Mouse (Mus musculus): ENCODE measurements around the gene 1700001C19Rik. TPM values are rescaled to one million over a fixed set of nuclear protein-coding genes. Genes with fewer than 3 reads are reported as not detected.
"Not testable (repeated sequence)": the region's sequence is repeated elsewhere in the genome, so short reads cannot be mapped to it uniquely, and the experiment has no call there.

Gene 1700001C19Rik
- polyA plus RNA-seq, 1 experiment from 2014 or later: 0.45 TPM

DNA sequence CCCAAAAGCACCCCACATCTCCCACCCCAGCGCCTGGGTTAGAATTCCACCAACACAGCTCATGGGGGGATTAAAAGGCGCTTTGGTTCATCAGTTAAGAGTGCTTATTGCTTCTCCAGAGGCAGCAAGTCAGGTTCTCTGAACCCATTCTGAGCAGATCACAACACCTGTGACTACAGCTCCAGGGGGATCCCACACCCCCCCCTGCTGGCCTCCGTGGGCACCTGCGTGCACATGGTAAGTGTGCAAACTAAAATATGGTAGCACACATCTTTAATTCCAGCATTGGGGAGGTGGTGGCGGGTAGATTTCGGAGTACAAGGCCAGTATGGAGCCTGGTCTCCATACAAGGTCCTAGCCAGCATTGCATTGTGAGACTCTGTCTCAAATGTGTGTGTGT is 9.9 kb downstream of the 1700001C19Rik start:
- ATAC-seq: no peak
- no peak overlapping the region for H3K9ac ChIP-seq (ENCODE audit: low read depth, low read length)
- no peaks in the 10 kb centered on the region for H3K9me3 ChIP-seq (ENCODE audit: control insufficient read depth, low read length)
- H3K4me1 ChIP-seq (ENCODE audit: control insufficient read depth, insufficient read depth, low read length): peaks cover 9% of the 10 kb centered on the region
- H3K36me3 ChIP-seq (ENCODE audit: control insufficient read depth, insufficient read depth, low read length): no peaks in the 10 kb centered on the region
- no peak overlapping the region for H3K4me3 ChIP-seq (ENCODE audit: low read length)
- no peak overlapping the region for H3K4me2 ChIP-seq (ENCODE audit: low read depth, low read length)
- H3K27ac ChIP-seq (ENCODE audit: low read length): no peak overlapping the region
- no peaks in the 10 kb centered on the region for H3K27me3 ChIP-seq (replicated peaks; ENCODE audit: control insufficient read depth, insufficient read depth, low read length)
- 70% methylated on average over 6 of the region's 6 CpGs for WGBS

DNA sequence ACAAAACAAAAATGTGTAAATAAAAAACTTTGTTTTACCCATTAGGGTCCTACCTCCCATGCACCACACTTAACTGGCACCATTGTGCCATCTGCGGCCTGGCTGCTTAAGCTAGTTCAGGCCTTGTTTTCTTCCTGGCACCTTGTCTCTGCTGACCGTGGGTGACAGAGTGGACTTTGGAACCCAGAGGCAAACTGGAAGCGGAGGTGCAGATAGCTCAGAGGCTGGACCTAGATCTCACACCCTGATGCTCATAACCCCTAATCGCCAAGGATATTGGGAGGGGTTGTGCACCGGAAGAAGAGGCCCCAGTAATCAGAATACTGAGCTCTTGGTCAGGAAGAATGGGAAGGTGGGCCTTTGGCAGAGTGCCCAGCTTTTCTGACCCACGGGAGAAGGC is 13.0 kb downstream of the 1700001C19Rik start:
- Histone ChIP-seq H3K27me3 (replicated peaks; ENCODE audit: control insufficient read depth, insufficient read depth, low read length) (no peaks in the 10 kb centered on the region), H3K9me3 (ENCODE audit: control insufficient read depth, low read length) (no peaks in the 10 kb centered on the region), H3K4me1 (ENCODE audit: control insufficient read depth, insufficient read depth, low read length) (peaks cover 9% of the 10 kb centered on the region), H3K4me3 (ENCODE audit: low read length) (no peak overlapping the region), H3K27ac (ENCODE audit: low read length) (0 out of 2 replicates have a peak overlapping the region, but pooled peaks have one; percentile 28), H3K4me2 (ENCODE audit: low read depth, low read length) (no peak overlapping the region), H3K36me3 (ENCODE audit: control insufficient read depth, insufficient read depth, low read length) (no peaks in the 10 kb centered on the region), H3K9ac (ENCODE audit: low read depth, low read length) (no peak overlapping the region)
- WGBS: 54% methylated on average over 6 of the region's 6 CpGs
- peak; percentile 87 for ATAC-seq

GRCm38 (mm10) chr17:47422616-47423015 is 14.6 kb downstream of the 1700001C19Rik start:
- ATAC-seq: not testable (repeated sequence)
- WGBS: 96% methylated on average over 1 of the region's 1 CpGs

DNA sequence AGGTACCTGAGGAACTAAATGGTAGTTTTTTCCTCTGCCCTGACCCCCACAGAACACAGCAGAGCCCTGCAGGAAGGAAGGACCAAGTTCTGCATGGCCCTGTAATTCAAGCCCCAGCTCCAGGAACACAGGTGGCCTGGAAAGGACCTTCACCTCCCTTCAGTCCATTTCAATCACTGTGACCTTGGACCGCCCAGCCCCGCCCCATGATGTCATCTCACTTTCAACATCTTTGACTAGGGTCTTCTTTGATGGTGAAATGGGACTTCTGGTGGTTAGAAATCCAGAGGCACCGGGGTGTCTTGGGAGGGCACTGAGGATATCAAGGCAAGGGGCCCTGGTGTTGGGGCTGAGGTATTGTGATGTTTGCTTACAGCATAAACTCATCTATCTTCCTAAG is 15.6 kb downstream of the 1700001C19Rik start:
- no peak overlapping the region for H3K4me3 ChIP-seq (ENCODE audit: low read length)
- no peaks in the 10 kb centered on the region for H3K27me3 ChIP-seq (replicated peaks; ENCODE audit: control insufficient read depth, insufficient read depth, low read length)
- ATAC-seq: no peak
- H3K4me2 ChIP-seq (ENCODE audit: low read depth, low read length): no peak overlapping the region
- WGBS: 81% methylated on average over 3 of the region's 3 CpGs
- no peaks in the 10 kb centered on the region for H3K36me3 ChIP-seq (ENCODE audit: control insufficient read depth, insufficient read depth, low read length)
- no peak overlapping the region for H3K9ac ChIP-seq (ENCODE audit: low read depth, low read length)
- H3K27ac ChIP-seq (ENCODE audit: low read length): no peak overlapping the region
- peaks cover 5% of the 10 kb centered on the region; the same call in 1 of the 2 replicates for H3K4me1 ChIP-seq (ENCODE audit: control insufficient read depth, insufficient read depth, low read length)
- H3K9me3 ChIP-seq (ENCODE audit: control insufficient read depth, low read length): no peaks in the 10 kb centered on the region

More at GRCm38 (mm10) chr17:47422616-47423015, 14.6 kb downstream of the 1700001C19Rik start:
- H3K36me3 ChIP-seq (ENCODE audit: control insufficient read depth, insufficient read depth, low read length); H3K27ac ChIP-seq (ENCODE audit: low read length); H3K9me3 ChIP-seq (ENCODE audit: control insufficient read depth, low read length); H3K4me2 ChIP-seq (ENCODE audit: low read depth, low read length); H3K4me3 ChIP-seq (ENCODE audit: low read length); H3K27me3 ChIP-seq (replicated peaks; ENCODE audit: control insufficient read depth, insufficient read depth, low read length); H3K9ac ChIP-seq (ENCODE audit: low read depth, low read length); H3K4me1 ChIP-seq (ENCODE audit: control insufficient read depth, insufficient read depth, low read length): not testable (repeated sequence)

GRCm38 (mm10) chr17:47420195-47420594 is 17.0 kb downstream of the 1700001C19Rik start:
- H3K4me1 ChIP-seq (ENCODE audit: control insufficient read depth, insufficient read depth, low read length): peaks cover 5% of the 10 kb centered on the region; the same call in 1 of the 2 replicates
- H3K36me3 ChIP-seq (ENCODE audit: control insufficient read depth, insufficient read depth, low read length): no peaks in the 10 kb centered on the region
- no peak overlapping the region for H3K4me3 ChIP-seq (ENCODE audit: low read length)
- WGBS: 81% methylated on average over 2 of the region's 2 CpGs
- no peak overlapping the region for H3K4me2 ChIP-seq (ENCODE audit: low read depth, low read length)
- no peaks in the 10 kb centered on the region for H3K9me3 ChIP-seq (ENCODE audit: control insufficient read depth, low read length)
- no peak overlapping the region for H3K9ac ChIP-seq (ENCODE audit: low read depth, low read length)
- ATAC-seq: no peak
- H3K27me3 ChIP-seq (replicated peaks; ENCODE audit: control insufficient read depth, insufficient read depth, low read length): no peaks in the 10 kb centered on the region
- H3K27ac ChIP-seq (ENCODE audit: low read length): no peak overlapping the region

DNA sequence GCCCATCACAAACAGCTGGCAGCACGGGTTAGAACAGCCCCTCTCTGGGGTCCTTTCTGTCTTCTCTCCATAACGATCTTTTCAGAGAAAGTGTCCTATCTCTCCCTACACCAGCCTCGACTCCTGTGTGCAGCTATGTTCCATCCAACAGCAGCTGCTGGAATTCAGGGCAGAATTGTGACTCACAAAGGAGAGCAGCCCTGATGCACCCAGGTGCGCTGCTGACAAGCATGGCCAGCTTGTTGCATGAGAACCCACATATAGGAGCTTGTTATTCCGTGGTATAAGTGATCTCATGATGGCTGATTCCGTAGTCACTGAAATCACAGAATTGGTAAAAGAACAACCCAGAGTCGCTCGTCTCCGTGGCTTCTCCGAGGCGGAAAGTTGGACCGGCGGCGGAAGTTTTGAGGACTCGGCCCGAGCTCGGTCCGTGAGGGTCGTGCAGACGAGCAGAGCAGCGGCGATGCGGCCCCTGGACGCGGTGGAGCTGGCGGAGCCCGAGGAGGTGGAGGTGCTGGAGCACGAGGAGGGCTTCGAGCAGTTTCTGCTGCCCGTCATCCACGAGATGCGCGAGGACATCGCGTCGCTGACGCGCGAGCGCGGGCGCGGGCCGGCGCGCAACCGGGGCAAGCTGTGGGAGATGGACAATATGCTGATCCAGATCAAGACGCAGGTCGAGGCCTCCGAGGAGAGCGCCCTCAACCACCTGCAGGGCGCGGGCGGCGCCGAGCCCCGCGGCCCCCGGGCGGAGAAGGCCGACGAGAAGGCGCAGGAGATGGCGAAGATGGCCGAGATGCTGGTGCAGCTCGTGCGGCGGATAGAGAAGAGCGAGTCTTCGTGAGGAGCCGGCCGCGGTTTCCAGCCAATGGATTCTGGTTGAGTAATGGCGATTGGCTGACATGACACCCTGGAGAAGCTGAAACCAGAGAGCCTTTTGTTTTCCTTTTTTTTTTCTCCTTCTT is 27.0 kb downstream of the 1700001C19Rik start:
- not testable (repeated sequence) for H3K4me1 ChIP-seq (ENCODE audit: control insufficient read depth, insufficient read depth, low read length); H3K27ac ChIP-seq (ENCODE audit: low read length); H3K36me3 ChIP-seq (ENCODE audit: control insufficient read depth, insufficient read depth, low read length); H3K9me3 ChIP-seq (ENCODE audit: control insufficient read depth, low read length)
- Histone ChIP-seq H3K27me3 (replicated peaks; ENCODE audit: control insufficient read depth, insufficient read depth, low read length) (peaks cover 15% of the 10 kb centered on the region), H3K4me3 (ENCODE audit: low read length) (peak overlapping the region; percentile 40), H3K4me2 (ENCODE audit: low read depth, low read length) (peak overlapping the region; percentile 66), H3K9ac (ENCODE audit: low read depth, low read length) (peak overlapping the region; percentile 11; the same call in 1 of the 2 replicates)
- peak; percentile 29; the same call in 1 of the 2 replicates for ATAC-seq
- WGBS: 4% methylated on average over 74 of the region's 74 CpGs

- Histone ChIP-seq H3K4me2 (ENCODE audit: low read depth, low read length) (no peak overlapping the region), H3K4me3 (ENCODE audit: low read length) (no peak overlapping the region), H3K9ac (ENCODE audit: low read depth, low read length) (no peak overlapping the region), H3K27ac (ENCODE audit: low read length) (no peak overlapping the region), H3K4me1 (ENCODE audit: control insufficient read depth, insufficient read depth, low read length) (no peaks in the 10 kb centered on the region), H3K27me3 (replicated peaks; ENCODE audit: control insufficient read depth, insufficient read depth, low read length) (peaks cover 15% of the 10 kb centered on the region), H3K9me3 (ENCODE audit: control insufficient read depth, low read length) (no peaks in the 10 kb centered on the region), H3K36me3 (ENCODE audit: control insufficient read depth, insufficient read depth, low read length) (no peaks in the 10 kb centered on the region)
- ATAC-seq: peak; percentile 71; the same call in 1 of the 2 replicates
- 21% methylated on average over 8 of the region's 8 CpGs for WGBS
These were observed 28.6 kb downstream of the 1700001C19Rik start for GRCm38 (mm10) chr17:47408558-47408898.

DNA sequence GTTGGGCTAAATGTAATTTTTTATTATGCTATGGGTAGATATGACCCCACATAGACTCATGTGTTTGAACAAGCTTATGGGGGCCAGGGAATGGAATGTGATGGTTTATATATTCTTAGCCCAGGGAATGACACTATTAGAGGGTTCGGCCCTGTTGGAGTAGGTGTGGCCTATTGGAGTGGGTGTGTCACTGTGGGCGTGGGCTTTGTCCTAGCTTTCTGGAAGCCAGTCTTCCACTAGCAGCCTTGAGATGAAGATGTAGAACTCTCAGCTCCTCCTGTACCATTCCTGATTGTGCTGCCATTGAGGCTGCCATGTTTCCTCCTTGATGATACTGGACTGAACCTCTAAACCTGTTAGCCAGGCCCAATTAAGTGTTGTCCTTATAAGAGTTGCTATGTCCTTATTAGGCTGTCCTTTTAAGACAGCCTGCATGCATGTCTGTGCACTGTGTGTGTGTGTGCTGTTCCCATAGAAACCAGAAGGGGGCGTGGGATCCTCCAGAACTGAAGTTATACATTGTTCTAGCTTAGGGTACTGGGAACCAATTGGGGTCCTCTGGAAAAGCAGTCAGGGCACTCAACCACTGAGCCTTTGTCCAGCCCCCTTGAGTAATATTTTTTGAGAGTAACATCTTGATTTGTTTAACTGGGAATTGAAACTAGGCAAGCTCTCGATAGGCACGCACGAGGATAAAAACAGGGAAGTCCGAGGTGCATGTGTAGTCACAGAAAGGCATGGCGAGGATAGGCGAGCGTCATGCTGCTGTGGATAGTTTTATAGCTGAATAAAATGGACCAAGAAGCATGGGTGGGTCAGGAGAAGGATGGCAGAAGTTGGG is 29.2 kb downstream of the 1700001C19Rik start:
- H3K4me2 ChIP-seq (ENCODE audit: low read depth, low read length): no peak overlapping the region
- no peaks in the 10 kb centered on the region for H3K36me3 ChIP-seq (ENCODE audit: control insufficient read depth, insufficient read depth, low read length)
- no peaks in the 10 kb centered on the region for H3K9me3 ChIP-seq (ENCODE audit: control insufficient read depth, low read length)
- no peaks in the 10 kb centered on the region for H3K4me1 ChIP-seq (ENCODE audit: control insufficient read depth, insufficient read depth, low read length)
- peaks cover 15% of the 10 kb centered on the region for H3K27me3 ChIP-seq (replicated peaks; ENCODE audit: control insufficient read depth, insufficient read depth, low read length)
- WGBS: 61% methylated on average over 10 of the region's 10 CpGs
- H3K27ac ChIP-seq (ENCODE audit: low read length): no peak overlapping the region
- no peak overlapping the region for H3K9ac ChIP-seq (ENCODE audit: low read depth, low read length)
- ATAC-seq: no peak
- H3K4me3 ChIP-seq (ENCODE audit: low read length): no peak overlapping the region

GRCm38 (mm10) chr17:47400451-47400850 is 36.7 kb downstream of the 1700001C19Rik start, which contains the start of gene Guca1a:
Gene Guca1a (minus strand): TSS chr17:47400584.
- Histone ChIP-seq H3K4me1 (ENCODE audit: control insufficient read depth, insufficient read depth, low read length) (peaks cover 4% of the 10 kb centered on the region; the same call in 1 of the 2 replicates), H3K36me3 (ENCODE audit: control insufficient read depth, insufficient read depth, low read length) (no peaks in the 10 kb centered on the region), H3K4me2 (ENCODE audit: low read depth, low read length) (no peak within 1 kb of the TSS), H3K9me3 (ENCODE audit: control insufficient read depth, low read length) (no peaks in the 10 kb centered on the region), H3K9ac (ENCODE audit: low read depth, low read length) (no peak within 1 kb of the TSS), H3K27ac (ENCODE audit: low read length) (no peak within 1 kb of the TSS), H3K27me3 (replicated peaks; ENCODE audit: control insufficient read depth, insufficient read depth, low read length) (no peaks in the 10 kb centered on the region; the same call in 1 of the 2 replicates), H3K4me3 (ENCODE audit: low read length) (no peak within 1 kb of the TSS)
- ATAC-seq: no peak
- 50% methylated on average over 10 of the region's 10 CpGs for WGBS
